Mouse (Mus musculus): ENCODE results near the gene Nsd2. TPM values are rescaled to one million over a fixed set of nuclear protein-coding genes. Genes with fewer than 3 reads are reported as not detected.

Nsd2 gene
- total and polyA plus RNA-seq, 2 experiments from 2014 or later: 72.1 to 108 TPM

GRCm38 (mm10) chr5:33895116-33895515 lies 74.6 kb downstream of the Nsd2 start:
- H3K27ac ChIP-seq (ENCODE audit: low read depth, low read length): no peak overlapping the region
- DNase-seq (ENCODE audit: low spot score): no peak
- TF ChIP-seq CTCF (IDR thresholded peaks at IDR 0.05): no peak
- no peak for ATAC-seq (ENCODE audit: low FRiP score)
- H3K4me1 ChIP-seq (ENCODE audit: insufficient read depth, low read length): no peaks in the 10 kb centered on the region
- H3K27me3 ChIP-seq (ENCODE audit: insufficient read depth, low read length): no peaks in the 10 kb centered on the region
- 91% methylated on average over 9 of the region's 9 CpGs for WGBS
- no peak overlapping the region for H3K4me2 ChIP-seq (ENCODE audit: low read depth, low read length, poor library complexity, severe bottlenecking)
- H3K4me3 ChIP-seq (ENCODE audit: low read depth, low read length): no peak overlapping the region
- no peaks in the 10 kb centered on the region for H3K9me3 ChIP-seq (ENCODE audit: low read length)
- peaks cover 80% of the 10 kb centered on the region for H3K36me3 ChIP-seq (ENCODE audit: insufficient read depth, low read length)
- H3K9ac ChIP-seq (replicated peaks; ENCODE audit: low read length, poor library complexity, severe bottlenecking): no peak overlapping the region

GRCm38 (mm10) chr5:33897158-33897557 lies 76.6 kb downstream of the Nsd2 start:
- ATAC-seq (ENCODE audit: low FRiP score): no peak
- no peak for TF ChIP-seq CTCF (IDR thresholded peaks at IDR 0.05)

DNA sequence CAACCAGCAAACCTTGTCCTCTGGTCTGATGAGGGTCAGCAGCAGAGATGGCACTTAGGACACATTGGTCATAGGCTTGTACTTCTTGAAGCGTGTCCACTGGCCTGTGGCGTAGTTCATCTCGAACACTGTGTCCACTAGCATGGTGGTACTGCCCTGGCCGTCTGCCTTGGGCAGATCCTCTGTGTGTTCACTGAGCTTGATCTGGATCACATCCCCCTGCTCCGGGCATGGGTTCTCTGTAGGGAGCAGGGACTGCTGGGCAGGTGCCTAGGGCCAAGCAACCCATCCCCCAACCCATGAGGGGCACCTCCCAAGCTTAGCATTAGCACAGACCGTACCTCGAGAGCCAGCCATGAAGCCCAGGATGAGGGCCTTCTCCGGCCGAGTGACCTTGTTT lies 78.1 kb downstream of the Nsd2 start:
- ATAC-seq (ENCODE audit: low FRiP score) (no peak; the same call in 1 of the 2 replicates), DNase-seq (ENCODE audit: low spot score) (no peak)
- 90% methylated on average over 9 of the region's 9 CpGs for WGBS
- no peaks in the 10 kb centered on the region for H3K9me3 ChIP-seq (ENCODE audit: low read length)
- H3K9ac ChIP-seq (replicated peaks; ENCODE audit: low read length, poor library complexity, severe bottlenecking): no peak overlapping the region
- no peaks in the 10 kb centered on the region for H3K4me1 ChIP-seq (ENCODE audit: insufficient read depth, low read length)
- TF ChIP-seq CTCF (IDR thresholded peaks at IDR 0.05): no peak
- H3K27me3 ChIP-seq (ENCODE audit: insufficient read depth, low read length): no peaks in the 10 kb centered on the region
- H3K4me2 ChIP-seq (ENCODE audit: low read depth, low read length, poor library complexity, severe bottlenecking): no peak overlapping the region
- no peak overlapping the region for H3K27ac ChIP-seq (ENCODE audit: low read depth, low read length)
- H3K4me3 ChIP-seq (ENCODE audit: low read depth, low read length): no peak overlapping the region
- H3K36me3 ChIP-seq (ENCODE audit: insufficient read depth, low read length): peaks cover 74% of the 10 kb centered on the region

More at GRCm38 (mm10) chr5:33897158-33897557, 76.6 kb downstream of the Nsd2 start:
- no peak overlapping the region for H3K9ac ChIP-seq (replicated peaks; ENCODE audit: low read length, poor library complexity, severe bottlenecking)
- 87% methylated on average over 2 of the region's 2 CpGs for WGBS
- H3K4me1 ChIP-seq (ENCODE audit: insufficient read depth, low read length): no peaks in the 10 kb centered on the region
- H3K27me3 ChIP-seq (ENCODE audit: insufficient read depth, low read length): no peaks in the 10 kb centered on the region
- H3K4me2 ChIP-seq (ENCODE audit: low read depth, low read length, poor library complexity, severe bottlenecking): no peak overlapping the region
- H3K27ac ChIP-seq (ENCODE audit: low read depth, low read length): no peak overlapping the region
- no peaks in the 10 kb centered on the region for H3K9me3 ChIP-seq (ENCODE audit: low read length)
- no peak overlapping the region for H3K4me3 ChIP-seq (ENCODE audit: low read depth, low read length)
- H3K36me3 ChIP-seq (ENCODE audit: insufficient read depth, low read length): peaks cover 77% of the 10 kb centered on the region
- no peak for DNase-seq (ENCODE audit: low spot score)

DNA sequence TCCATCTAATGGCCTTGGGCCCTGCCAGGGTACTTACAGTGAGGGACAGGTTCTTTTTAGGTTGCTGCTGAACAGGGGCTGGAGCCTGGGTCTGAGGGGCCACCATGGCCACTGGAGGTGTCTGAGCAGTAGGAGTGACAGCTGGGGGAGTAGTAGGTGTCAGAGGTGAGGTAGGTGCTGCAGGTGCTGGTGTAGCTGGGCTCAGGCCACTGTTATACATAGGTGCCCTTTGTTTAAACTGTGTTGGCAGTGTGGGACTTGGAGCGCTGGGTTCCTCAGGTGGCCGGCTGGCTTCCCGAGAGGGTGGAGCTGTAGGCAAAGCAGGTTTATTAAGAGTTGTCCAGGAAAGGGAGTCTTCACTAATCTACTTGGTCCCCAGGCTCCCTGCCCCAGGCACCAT lies 78.7 kb downstream of the Nsd2 start:
- Histone ChIP-seq H3K36me3 (ENCODE audit: insufficient read depth, low read length) (peaks cover 69% of the 10 kb centered on the region), H3K4me1 (ENCODE audit: insufficient read depth, low read length) (no peaks in the 10 kb centered on the region), H3K9ac (replicated peaks; ENCODE audit: low read length, poor library complexity, severe bottlenecking) (no peak overlapping the region), H3K27ac (ENCODE audit: low read depth, low read length) (no peak overlapping the region), H3K4me2 (ENCODE audit: low read depth, low read length, poor library complexity, severe bottlenecking) (no peak overlapping the region), H3K27me3 (ENCODE audit: insufficient read depth, low read length) (no peaks in the 10 kb centered on the region), H3K9me3 (ENCODE audit: low read length) (no peaks in the 10 kb centered on the region), H3K4me3 (ENCODE audit: low read depth, low read length) (no peak overlapping the region)
- no peak for TF ChIP-seq CTCF (IDR thresholded peaks at IDR 0.05)
- DNase-seq (ENCODE audit: low spot score) (no peak), ATAC-seq (ENCODE audit: low FRiP score) (no peak)
- 90% methylated on average over 3 of the region's 3 CpGs for WGBS

- Histone ChIP-seq H3K9me3 (ENCODE audit: low read length) (no peaks in the 10 kb centered on the region), H3K27ac (ENCODE audit: low read depth, low read length) (no peak overlapping the region), H3K9ac (replicated peaks; ENCODE audit: low read length, poor library complexity, severe bottlenecking) (no peak overlapping the region), H3K4me1 (ENCODE audit: insufficient read depth, low read length) (no peaks in the 10 kb centered on the region), H3K4me3 (ENCODE audit: low read depth, low read length) (no peak overlapping the region), H3K27me3 (ENCODE audit: insufficient read depth, low read length) (no peaks in the 10 kb centered on the region), H3K36me3 (ENCODE audit: insufficient read depth, low read length) (peaks cover 60% of the 10 kb centered on the region), H3K4me2 (ENCODE audit: low read depth, low read length, poor library complexity, severe bottlenecking) (no peak overlapping the region)
- WGBS: 88% methylated on average over 3 of the region's 3 CpGs
- TF ChIP-seq CTCF (IDR thresholded peaks at IDR 0.05): no peak
- no peak for ATAC-seq (ENCODE audit: low FRiP score)
- DNase-seq (ENCODE audit: low spot score): no peak
These were observed 79.6 kb downstream of the Nsd2 start for GRCm38 (mm10) chr5:33900101-33900500.

- H3K27ac ChIP-seq (ENCODE audit: low read depth, low read length): no peak overlapping the region
- H3K36me3 ChIP-seq (ENCODE audit: insufficient read depth, low read length): peaks cover 54% of the 10 kb centered on the region
- no peak for DNase-seq (ENCODE audit: low spot score)
- TF ChIP-seq CTCF (IDR thresholded peaks at IDR 0.05): no peak
- no peaks in the 10 kb centered on the region for H3K4me1 ChIP-seq (ENCODE audit: insufficient read depth, low read length)
- WGBS: 97% methylated on average over 9 of the region's 9 CpGs
- H3K27me3 ChIP-seq (ENCODE audit: insufficient read depth, low read length): no peaks in the 10 kb centered on the region
- no peaks in the 10 kb centered on the region for H3K9me3 ChIP-seq (ENCODE audit: low read length)
- no peak overlapping the region for H3K9ac ChIP-seq (replicated peaks; ENCODE audit: low read length, poor library complexity, severe bottlenecking)
- no peak overlapping the region for H3K4me2 ChIP-seq (ENCODE audit: low read depth, low read length, poor library complexity, severe bottlenecking)
- H3K4me3 ChIP-seq (ENCODE audit: low read depth, low read length): no peak overlapping the region
- ATAC-seq (ENCODE audit: low FRiP score): no peak
These were observed 80.3 kb downstream of the Nsd2 start for GRCm38 (mm10) chr5:33900701-33901263.
